Mouse (Mus musculus): ENCODE data around the gene Rab3gap2. TPM values are rescaled to one million over a fixed set of nuclear protein-coding genes. Genes with fewer than 3 reads are reported as not detected.
A peak's percentile ranks its signal among the peaks of the same experiment; 100 is the strongest.

Gene Rab3gap2
- polyA plus RNA-seq, 1 experiment from 2014 or later = 21.8 TPM

DNA sequence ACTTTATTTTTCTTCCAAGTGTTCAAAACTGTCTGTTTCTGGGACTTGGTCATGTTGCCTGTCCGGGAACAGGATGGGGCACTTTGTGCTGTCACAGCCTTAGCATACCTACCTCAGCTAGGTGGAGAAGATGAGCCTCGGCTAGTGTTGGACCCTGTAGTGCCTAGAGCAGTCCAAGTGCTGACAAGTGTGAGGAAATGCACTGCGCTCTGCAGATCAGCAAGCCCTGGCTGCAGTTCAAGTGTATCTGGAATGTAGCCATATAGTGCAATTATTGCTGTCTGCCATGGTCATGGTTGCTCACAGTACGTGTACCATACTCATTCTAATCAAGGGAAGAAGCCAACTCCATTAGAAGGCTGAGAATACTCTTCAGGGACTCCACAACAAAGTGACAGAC is 80.8 kb downstream of the Rab3gap2 start:
- no peak overlapping the region for H3K4me3 ChIP-seq (ENCODE audit: low read length)
- peaks cover 4% of the 10 kb centered on the region for H3K4me1 ChIP-seq (ENCODE audit: control insufficient read depth, insufficient read depth, low read depth, low read length)
- peak; percentile 77 for ATAC-seq
- peaks cover 32% of the 10 kb centered on the region for H3K36me3 ChIP-seq (ENCODE audit: control insufficient read depth, insufficient read depth, low read length)
- H3K9me3 ChIP-seq (ENCODE audit: control insufficient read depth, low read length) = no peaks in the 10 kb centered on the region
- no peaks in the 10 kb centered on the region for H3K27me3 ChIP-seq (replicated peaks; ENCODE audit: control insufficient read depth, insufficient read depth, low read length)
- 49% methylated on average over 4 of the region's 4 CpGs for WGBS
- no peak overlapping the region for H3K4me2 ChIP-seq (ENCODE audit: low read length)
- no peak overlapping the region for H3K27ac ChIP-seq (ENCODE audit: low read depth, low read length)
- no peak overlapping the region for H3K9ac ChIP-seq (ENCODE audit: low read depth, low read length)

DNA sequence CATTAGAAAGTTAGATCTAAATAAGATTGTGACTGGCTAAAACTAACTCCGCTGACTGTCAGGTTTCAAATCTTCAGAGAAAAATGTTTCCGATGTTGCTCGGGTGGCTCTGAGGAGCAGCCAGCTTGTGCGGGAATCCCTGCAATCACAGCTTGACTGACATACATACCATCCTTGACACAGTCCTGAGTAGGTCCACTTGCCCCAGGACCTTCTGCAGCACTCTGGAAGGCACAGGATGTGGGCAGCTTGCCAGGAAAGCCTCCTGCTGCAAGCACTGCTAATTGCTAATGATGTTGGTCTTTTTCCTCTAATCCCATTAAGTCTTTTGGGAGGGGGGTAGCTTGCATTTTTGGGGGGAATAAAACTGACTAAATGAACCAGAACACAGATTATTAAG is 81.3 kb downstream of the Rab3gap2 start:
- Histone ChIP-seq H3K4me2 (ENCODE audit: low read length) (no peak overlapping the region), H3K9ac (ENCODE audit: low read depth, low read length) (no peak overlapping the region), H3K4me1 (ENCODE audit: control insufficient read depth, insufficient read depth, low read depth, low read length) (peaks cover 4% of the 10 kb centered on the region), H3K27me3 (replicated peaks; ENCODE audit: control insufficient read depth, insufficient read depth, low read length) (no peaks in the 10 kb centered on the region), H3K27ac (ENCODE audit: low read depth, low read length) (0 out of 2 replicates have a peak overlapping the region, but pooled peaks have one; percentile 6), H3K36me3 (ENCODE audit: control insufficient read depth, insufficient read depth, low read length) (peaks cover 33% of the 10 kb centered on the region), H3K4me3 (ENCODE audit: low read length) (no peak overlapping the region), H3K9me3 (ENCODE audit: control insufficient read depth, low read length) (no peaks in the 10 kb centered on the region)
- ATAC-seq = peak; percentile 63; the same call in 1 of the 2 replicates
- WGBS = 72% methylated on average over 4 of the region's 4 CpGs

DNA sequence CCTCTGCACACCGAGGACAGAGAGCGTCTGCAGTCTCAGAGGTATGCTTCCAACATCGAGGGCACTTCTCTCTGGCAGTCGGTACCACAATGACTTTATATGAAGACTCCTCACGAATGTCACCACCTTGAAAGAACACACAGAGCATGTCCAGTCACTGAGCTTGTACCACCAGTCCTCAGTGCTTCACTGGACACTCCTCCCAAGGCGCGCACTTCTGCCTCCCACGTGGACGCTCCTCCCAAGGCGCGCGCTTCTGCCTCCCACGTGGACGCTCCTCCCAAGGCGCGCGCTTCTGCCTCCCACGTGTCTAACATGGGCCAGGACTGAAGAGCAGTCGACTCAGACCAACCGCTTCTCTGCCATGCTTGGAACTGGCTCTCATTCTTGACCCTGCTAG is 83.1 kb downstream of the Rab3gap2 start:
- 95% methylated on average over 20 of the region's 20 CpGs for WGBS
- Histone ChIP-seq H3K9ac (ENCODE audit: low read depth, low read length) (no peak overlapping the region), H3K4me3 (ENCODE audit: low read length) (no peak overlapping the region), H3K4me2 (ENCODE audit: low read length) (no peak overlapping the region), H3K27me3 (replicated peaks; ENCODE audit: control insufficient read depth, insufficient read depth, low read length) (no peaks in the 10 kb centered on the region), H3K27ac (ENCODE audit: low read depth, low read length) (no peak overlapping the region), H3K4me1 (ENCODE audit: control insufficient read depth, insufficient read depth, low read depth, low read length) (peaks cover 4% of the 10 kb centered on the region), H3K9me3 (ENCODE audit: control insufficient read depth, low read length) (no peaks in the 10 kb centered on the region), H3K36me3 (ENCODE audit: control insufficient read depth, insufficient read depth, low read length) (peaks cover 40% of the 10 kb centered on the region)
- ATAC-seq = no peak

DNA sequence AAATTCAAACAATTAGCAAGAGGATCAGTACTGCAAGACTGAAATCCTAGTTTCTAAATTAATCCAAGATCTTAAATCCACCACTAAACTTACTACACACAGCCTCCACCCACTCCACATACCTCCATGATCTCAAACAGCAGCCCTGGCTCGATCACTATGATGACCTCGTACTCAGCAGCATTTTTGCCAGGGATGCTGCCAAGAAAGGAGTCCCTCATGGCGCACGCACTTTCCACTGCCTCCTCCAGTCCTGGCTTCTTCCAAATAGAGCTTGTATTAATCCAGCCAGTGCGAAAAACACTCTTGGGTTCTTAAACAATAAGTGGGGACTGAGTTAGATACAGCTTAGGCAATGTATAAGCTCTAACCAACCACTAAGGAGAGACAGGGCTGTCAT is 85.3 kb downstream of the Rab3gap2 start:
- Histone ChIP-seq H3K9me3 (ENCODE audit: control insufficient read depth, low read length) (no peaks in the 10 kb centered on the region), H3K4me3 (ENCODE audit: low read length) (no peak overlapping the region), H3K36me3 (ENCODE audit: control insufficient read depth, insufficient read depth, low read length) (peaks cover 36% of the 10 kb centered on the region), H3K27me3 (replicated peaks; ENCODE audit: control insufficient read depth, insufficient read depth, low read length) (no peaks in the 10 kb centered on the region), H3K27ac (ENCODE audit: low read depth, low read length) (no peak overlapping the region), H3K9ac (ENCODE audit: low read depth, low read length) (no peak overlapping the region), H3K4me2 (ENCODE audit: low read length) (no peak overlapping the region), H3K4me1 (ENCODE audit: control insufficient read depth, insufficient read depth, low read depth, low read length) (peaks cover 4% of the 10 kb centered on the region)
- no peak for ATAC-seq
- 81% methylated on average over 5 of the region's 5 CpGs for WGBS

DNA sequence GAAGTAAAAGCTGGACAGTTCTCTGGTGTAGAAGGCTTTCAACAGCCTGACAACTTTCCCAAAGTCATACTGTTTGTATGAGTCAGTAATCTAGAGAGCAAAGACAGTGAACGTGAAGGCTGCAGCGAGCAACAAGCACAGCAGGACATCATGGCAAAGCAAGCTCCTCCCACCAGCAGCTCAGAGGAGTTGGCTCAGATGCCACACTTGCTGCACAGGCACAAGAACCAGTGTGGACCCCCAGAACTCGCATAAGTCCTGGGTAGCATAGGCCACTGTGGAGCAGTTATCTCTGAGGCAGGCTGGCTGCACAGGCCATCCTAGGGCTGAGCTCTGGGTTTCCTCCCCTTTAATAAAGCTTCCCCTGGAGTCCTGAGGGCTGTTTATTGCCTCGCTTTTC is 87.4 kb downstream of the Rab3gap2 start:
- H3K36me3 ChIP-seq (ENCODE audit: control insufficient read depth, insufficient read depth, low read length) = peaks cover 34% of the 10 kb centered on the region

DNA sequence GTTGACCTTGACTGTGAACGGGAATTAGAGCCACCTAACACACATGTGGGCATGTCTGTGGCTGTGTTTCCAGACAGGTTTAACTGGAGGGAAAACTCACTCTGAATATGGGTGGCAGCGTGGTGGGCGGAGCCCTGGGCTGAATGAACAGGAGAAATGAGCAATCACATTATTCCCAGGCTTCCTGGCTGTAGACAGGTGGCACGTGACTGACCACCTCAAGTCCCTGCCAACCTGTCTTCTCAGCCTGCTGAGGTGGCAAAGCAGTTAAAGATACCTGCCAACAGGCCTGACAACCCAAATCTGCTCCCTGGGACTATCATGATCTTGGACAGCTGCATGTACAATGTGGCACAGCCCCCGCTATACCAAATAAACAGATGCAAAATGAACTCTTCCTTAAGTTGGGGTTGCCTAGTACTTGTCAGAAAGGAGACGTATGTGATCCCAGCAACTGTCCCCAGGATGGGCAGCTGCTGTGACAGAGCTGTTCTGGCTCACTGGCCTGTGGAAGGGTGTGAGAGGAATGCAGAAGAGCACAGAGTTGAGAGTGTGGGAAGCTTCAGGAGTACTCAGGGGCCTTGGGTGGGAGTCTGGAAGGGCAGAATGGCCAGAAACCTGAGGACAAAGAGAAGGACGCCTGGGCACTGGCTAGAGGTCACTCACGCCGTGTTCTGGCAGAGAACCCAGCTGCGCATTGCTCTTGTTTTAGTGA is 88.9 kb downstream of the Rab3gap2 start:
- Histone ChIP-seq H3K4me2 (ENCODE audit: low read length) (no peak overlapping the region), H3K27me3 (replicated peaks; ENCODE audit: control insufficient read depth, insufficient read depth, low read length) (no peaks in the 10 kb centered on the region), H3K9ac (ENCODE audit: low read depth, low read length) (no peak overlapping the region), H3K4me1 (ENCODE audit: control insufficient read depth, insufficient read depth, low read depth, low read length) (no peaks in the 10 kb centered on the region), H3K36me3 (ENCODE audit: control insufficient read depth, insufficient read depth, low read length) (peaks cover 35% of the 10 kb centered on the region), H3K27ac (ENCODE audit: low read depth, low read length) (no peak overlapping the region), H3K9me3 (ENCODE audit: control insufficient read depth, low read length) (no peaks in the 10 kb centered on the region), H3K4me3 (ENCODE audit: low read length) (no peak overlapping the region)
- no peak for ATAC-seq
- 92% methylated on average over 10 of the region's 10 CpGs for WGBS

More for the DNA sequence above, 87.4 kb downstream of the Rab3gap2 start:
- H3K4me1 ChIP-seq (ENCODE audit: control insufficient read depth, insufficient read depth, low read depth, low read length) = no peaks in the 10 kb centered on the region
- no peaks in the 10 kb centered on the region for H3K27me3 ChIP-seq (replicated peaks; ENCODE audit: control insufficient read depth, insufficient read depth, low read length)
- no peak overlapping the region for H3K27ac ChIP-seq (ENCODE audit: low read depth, low read length)
- no peak overlapping the region for H3K9ac ChIP-seq (ENCODE audit: low read depth, low read length)
- no peak for ATAC-seq
- no peak overlapping the region for H3K4me2 ChIP-seq (ENCODE audit: low read length)
- WGBS = 65% methylated on average over 4 of the region's 4 CpGs
- H3K4me3 ChIP-seq (ENCODE audit: low read length) = no peak overlapping the region
- H3K9me3 ChIP-seq (ENCODE audit: control insufficient read depth, low read length) = no peaks in the 10 kb centered on the region

DNA sequence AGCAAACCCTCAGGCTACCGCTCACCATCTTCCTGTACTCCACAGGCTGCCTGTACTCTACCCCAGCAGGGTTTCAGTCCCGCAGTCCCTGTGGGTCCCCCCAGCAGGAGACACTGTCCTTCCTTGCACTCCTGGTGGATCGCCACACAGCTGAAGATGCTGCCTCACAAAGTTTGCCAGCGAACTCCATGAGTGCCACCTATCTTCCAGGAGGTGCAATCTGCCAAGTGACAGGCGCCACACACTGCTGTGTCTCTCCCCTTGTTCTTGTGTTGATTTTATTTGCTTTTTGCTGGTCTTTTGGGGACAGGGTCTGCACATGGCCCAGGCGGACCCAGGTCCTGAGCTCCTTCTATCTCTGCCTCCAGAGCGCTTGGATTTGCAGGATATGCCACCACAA is 92.9 kb downstream of the Rab3gap2 start:
- Histone ChIP-seq H3K9ac (ENCODE audit: low read depth, low read length) (no peak overlapping the region), H3K4me2 (ENCODE audit: low read length) (no peak overlapping the region), H3K9me3 (ENCODE audit: control insufficient read depth, low read length) (no peaks in the 10 kb centered on the region), H3K4me3 (ENCODE audit: low read length) (no peak overlapping the region), H3K36me3 (ENCODE audit: control insufficient read depth, insufficient read depth, low read length) (peaks cover 22% of the 10 kb centered on the region), H3K27ac (ENCODE audit: low read depth, low read length) (no peak overlapping the region), H3K4me1 (ENCODE audit: control insufficient read depth, insufficient read depth, low read depth, low read length) (no peaks in the 10 kb centered on the region), H3K27me3 (replicated peaks; ENCODE audit: control insufficient read depth, insufficient read depth, low read length) (no peaks in the 10 kb centered on the region)
- no peak for ATAC-seq
- 95% methylated on average over 7 of the region's 7 CpGs for WGBS

DNA sequence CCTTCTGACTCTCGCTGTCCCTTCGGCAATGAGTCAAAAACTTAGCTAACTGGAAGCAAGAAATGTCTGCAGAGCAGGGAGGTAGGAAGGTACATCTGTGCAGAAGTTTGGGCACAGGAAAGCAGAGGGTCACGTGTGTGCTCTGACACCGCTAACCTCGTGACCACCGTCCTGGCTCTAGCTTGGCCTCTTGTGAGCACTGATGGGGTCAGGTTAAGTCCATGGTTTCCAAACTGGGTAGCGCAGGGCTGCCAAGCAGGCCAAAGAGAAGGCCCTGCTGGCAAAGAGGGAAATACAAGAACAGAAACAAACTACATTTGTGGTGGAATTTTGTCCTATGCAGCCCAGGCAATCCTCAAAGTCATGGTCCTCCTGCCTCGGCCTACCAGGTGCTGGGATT is 94.6 kb downstream of the Rab3gap2 start:
- Histone ChIP-seq H3K36me3 (ENCODE audit: control insufficient read depth, insufficient read depth, low read length) (peaks cover 22% of the 10 kb centered on the region), H3K4me1 (ENCODE audit: control insufficient read depth, insufficient read depth, low read depth, low read length) (no peaks in the 10 kb centered on the region), H3K9ac (ENCODE audit: low read depth, low read length) (no peak overlapping the region), H3K27ac (ENCODE audit: low read depth, low read length) (no peak overlapping the region), H3K27me3 (replicated peaks; ENCODE audit: control insufficient read depth, insufficient read depth, low read length) (no peaks in the 10 kb centered on the region), H3K9me3 (ENCODE audit: control insufficient read depth, low read length) (no peaks in the 10 kb centered on the region), H3K4me2 (ENCODE audit: low read length) (no peak overlapping the region), H3K4me3 (ENCODE audit: low read length) (no peak overlapping the region)
- WGBS = 97% methylated on average over 8 of the region's 8 CpGs
- no peak for ATAC-seq

DNA sequence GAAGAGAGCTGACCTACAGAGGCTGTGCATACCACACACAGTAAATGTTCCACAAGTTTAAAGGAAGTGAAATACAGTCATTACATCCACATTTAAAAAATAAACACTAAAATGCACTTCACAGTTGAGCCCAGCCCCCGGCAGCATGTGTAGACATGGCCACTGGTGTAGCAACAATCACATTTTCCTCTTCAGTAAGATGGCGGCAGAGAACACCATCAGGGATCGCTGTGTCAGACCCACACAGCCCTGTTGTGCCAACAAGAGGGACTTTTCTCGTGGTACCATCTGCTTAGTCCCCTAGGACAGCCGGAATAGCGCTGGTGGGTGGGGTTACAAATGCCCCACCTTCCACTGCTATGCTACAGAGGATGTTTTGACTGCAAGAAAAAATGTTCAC is 98.9 kb downstream of the Rab3gap2 start:
- H3K27ac ChIP-seq (ENCODE audit: low read depth, low read length) = no peak overlapping the region
- no peak overlapping the region for H3K4me2 ChIP-seq (ENCODE audit: low read length)
- peaks cover 17% of the 10 kb centered on the region for H3K36me3 ChIP-seq (ENCODE audit: control insufficient read depth, insufficient read depth, low read length)
- H3K9me3 ChIP-seq (ENCODE audit: control insufficient read depth, low read length) = 0 out of 2 replicates have a peak, but pooled peaks cover 3% of the 10 kb centered on the region
- no peak overlapping the region for H3K4me3 ChIP-seq (ENCODE audit: low read length)
- WGBS = 96% methylated on average over 6 of the region's 6 CpGs
- no peak for ATAC-seq
- no peak overlapping the region for H3K9ac ChIP-seq (ENCODE audit: low read depth, low read length)
- no peaks in the 10 kb centered on the region for H3K27me3 ChIP-seq (replicated peaks; ENCODE audit: control insufficient read depth, insufficient read depth, low read length)
- H3K4me1 ChIP-seq (ENCODE audit: control insufficient read depth, insufficient read depth, low read depth, low read length) = no peaks in the 10 kb centered on the region
